Mouse (Mus musculus) small intestine, adult 2 months (tissue): ENCODE results near the gene Smc2. TPM values are rescaled to one million over a fixed set of nuclear protein-coding genes. Genes with fewer than 3 reads are reported as not detected.
A peak's percentile ranks its signal among the peaks of the same experiment; 100 is the strongest.
"Not testable (repeated sequence)": the region's sequence is repeated elsewhere in the genome, so short reads cannot be mapped to it uniquely, and the experiment has no call there.

ENCODE experiments used
- H3K27ac ChIP-seq: fragments of 200-500 bp; 2 replicates; pipeline ENCODE4 v1.5.1; 2012; ENCODE audit warnings: low read depth, low read length, control low read depth, inconsistent platforms; ENCODE audit not compliant: insufficient read depth
- H3K27me3 ChIP-seq: fragments of 200-500 bp; 2 replicates; pipeline ENCODE4 v1.6.1; 2012; ENCODE audit warnings: mild to moderate bottlenecking, moderate library complexity, low read length, inconsistent platforms; ENCODE audit not compliant: control insufficient read depth, insufficient read depth
- H3K36me3 ChIP-seq: fragments of 200-500 bp; 2 replicates; pipeline ENCODE4 v1.6.1; 2012; ENCODE audit warnings: mild to moderate bottlenecking, low read length, control low read depth, inconsistent platforms; ENCODE audit not compliant: control insufficient read depth, insufficient read depth
- H3K4me1 ChIP-seq: fragments of 200-500 bp; 2 replicates; pipeline ENCODE4 v1.6.1; 2012; ENCODE audit warnings: low read length, inconsistent platforms, mixed read lengths; ENCODE audit not compliant: control insufficient read depth, insufficient read depth, insufficient read length
- H3K4me3 ChIP-seq: fragments of 200-500 bp; 2 replicates; pipeline ENCODE4 v1.5.1; 2012; ENCODE audit warnings: low read depth, mild to moderate bottlenecking, control low read depth, inconsistent platforms, low read length, moderate library complexity
- CTCF ChIP-seq: fragments of 200-500 bp; IDR thresholded peaks from 2 replicates; pipeline ENCODE4 v1.5.1; 2012; ENCODE audit warnings: low read depth, mild to moderate bottlenecking, control low read depth, inconsistent platforms, low read length, moderate library complexity, mixed read lengths; ENCODE audit not compliant: insufficient replicate concordance, insufficient read length; ENCODE audit errors: extremely low read depth
- POLR2A ChIP-seq: fragments of 200-500 bp; IDR thresholded peaks from 2 replicates; pipeline ENCODE4 v1.6.1; 2012; ENCODE audit warnings: low read depth, mild to moderate bottlenecking, control low read depth, inconsistent platforms, low read length, moderate library complexity
- WGBS: fragments of 180-500 bp; shearing (Covaris S2); methylation state at CpG from one replicate; pipeline ENCODE4 v1.1.7; 2018; 5-methylcytosine and 5-hydroxymethylcytosine counted together
- polyA plus RNA-seq: library from polyadenylated mRNA; depleted of rRNA; stranded (reverse); fragments of >200 nt; gene quantifications from 2 replicates; pipeline ENCODE4 v1.2.3, GENCODE M21; 2012; rRNA removed

The Smc2 gene
- polyA plus RNA-seq, result 0.20 and 0.90 TPM in 2 replicates

- under 1% methylated on average over 53 of the region's 53 CpGs for WGBS
- H3K4me1 ChIP-seq, result no peaks in the 10 kb centered on the region
- H3K4me3 ChIP-seq, result peak within 1 kb of the TSS; percentile 71
- peaks cover 10% of the 10 kb centered on the region for H3K36me3 ChIP-seq
- no peaks in the 10 kb centered on the region for H3K27me3 ChIP-seq
- TF ChIP-seq POLR2A (0 out of 2 replicates have a peak, but pooled peaks have one; percentile 12), CTCF (no peak)
- peak within 1 kb of the TSS; percentile 47 for H3K27ac ChIP-seq
Observed at GRCm38 (mm10) chr4:52438886-52439664, at the start of gene Smc2. TSS of gene Smc2 (plus strand) at chr4:52439243.

GRCm38 (mm10) chr4:52411587-52411986 is 27.5 kb upstream of the Smc2 start:
- no peak overlapping the region for H3K4me3 ChIP-seq
- no peak overlapping the region for H3K27ac ChIP-seq
- TF ChIP-seq CTCF, result no peak
- TF ChIP-seq POLR2A, result no peak
- no peaks in the 10 kb centered on the region for H3K36me3 ChIP-seq
- 57% methylated on average over 2 of the region's 2 CpGs for WGBS
- no peaks in the 10 kb centered on the region for H3K27me3 ChIP-seq
- no peaks in the 10 kb centered on the region for H3K4me1 ChIP-seq

- TF ChIP-seq CTCF (no peak), POLR2A (no peak)
- WGBS, result 76% methylated on average over 4 of the region's 4 CpGs
Observed at GRCm38 (mm10) chr4:52423653-52424052, 15.4 kb upstream of the Smc2 start.

GRCm38 (mm10) chr4:52429310-52430198 is 9.5 kb upstream of the Smc2 start:
- 16% methylated on average over 7 of the region's 7 CpGs for WGBS
- H3K4me3 ChIP-seq, result no peak overlapping the region
- no peaks in the 10 kb centered on the region for H3K27me3 ChIP-seq
- no peaks in the 10 kb centered on the region for H3K36me3 ChIP-seq
- no peak overlapping the region; the same call in 1 of the 2 replicates for H3K27ac ChIP-seq
- no peak for TF ChIP-seq CTCF
- no peak for TF ChIP-seq POLR2A
- 0 out of 2 replicates have a peak, but pooled peaks cover 3% of the 10 kb centered on the region for H3K4me1 ChIP-seq

More at GRCm38 (mm10) chr4:52423653-52424052, 15.4 kb upstream of the Smc2 start:
- no peak overlapping the region for H3K4me3 ChIP-seq
- H3K27me3 ChIP-seq, result no peaks in the 10 kb centered on the region
- H3K36me3 ChIP-seq, result no peaks in the 10 kb centered on the region
- no peak overlapping the region for H3K27ac ChIP-seq
- no peaks in the 10 kb centered on the region for H3K4me1 ChIP-seq

GRCm38 (mm10) chr4:52435551-52435950 is 3.5 kb upstream of the Smc2 start:
- 99% methylated on average over 2 of the region's 2 CpGs for WGBS
- not testable (repeated sequence) for H3K4me1 ChIP-seq, H3K27me3 ChIP-seq, H3K36me3 ChIP-seq, H3K4me3 ChIP-seq, H3K27ac ChIP-seq

GRCm38 (mm10) chr4:52438371-52438885 is 615 bp upstream of the Smc2 start:
- under 1% methylated on average over 20 of the region's 20 CpGs for WGBS
- no peak for TF ChIP-seq CTCF
- H3K4me1 ChIP-seq, result no peaks in the 10 kb centered on the region
- peak overlapping the region; percentile 71 for H3K4me3 ChIP-seq
- peaks cover 5% of the 10 kb centered on the region for H3K36me3 ChIP-seq
- H3K27ac ChIP-seq, result no peak overlapping the region
- H3K27me3 ChIP-seq, result no peaks in the 10 kb centered on the region

GRCm38 (mm10) chr4:52459726-52460125 is 20.7 kb downstream of the Smc2 start:
- H3K36me3 ChIP-seq, result peaks cover 22% of the 10 kb centered on the region
- no peak overlapping the region for H3K4me3 ChIP-seq
- H3K27me3 ChIP-seq, result no peaks in the 10 kb centered on the region
- H3K27ac ChIP-seq, result no peak overlapping the region
- no peaks in the 10 kb centered on the region for H3K4me1 ChIP-seq
- WGBS, result 98% methylated on average over 1 of the region's 1 CpGs
- TF ChIP-seq POLR2A (no peak), CTCF (peak; percentile 54; the same call in 1 of the 2 replicates)
